Mouse (Mus musculus) ovary, adult 18-20 months (tissue): Measurements from ENCODE around the gene Ttc9b.
"Not testable (repeated sequence)": the region's sequence is repeated elsewhere in the genome, so short reads cannot be mapped to it uniquely, and the experiment has no call there.

ENCODE experiments used
- DNase-seq: peaks from one replicate; pipeline ENCODE4 v3.0.0; 2022; ENCODE audit warnings: low spot score, mixed read lengths

Gene Ttc9b

DNA sequence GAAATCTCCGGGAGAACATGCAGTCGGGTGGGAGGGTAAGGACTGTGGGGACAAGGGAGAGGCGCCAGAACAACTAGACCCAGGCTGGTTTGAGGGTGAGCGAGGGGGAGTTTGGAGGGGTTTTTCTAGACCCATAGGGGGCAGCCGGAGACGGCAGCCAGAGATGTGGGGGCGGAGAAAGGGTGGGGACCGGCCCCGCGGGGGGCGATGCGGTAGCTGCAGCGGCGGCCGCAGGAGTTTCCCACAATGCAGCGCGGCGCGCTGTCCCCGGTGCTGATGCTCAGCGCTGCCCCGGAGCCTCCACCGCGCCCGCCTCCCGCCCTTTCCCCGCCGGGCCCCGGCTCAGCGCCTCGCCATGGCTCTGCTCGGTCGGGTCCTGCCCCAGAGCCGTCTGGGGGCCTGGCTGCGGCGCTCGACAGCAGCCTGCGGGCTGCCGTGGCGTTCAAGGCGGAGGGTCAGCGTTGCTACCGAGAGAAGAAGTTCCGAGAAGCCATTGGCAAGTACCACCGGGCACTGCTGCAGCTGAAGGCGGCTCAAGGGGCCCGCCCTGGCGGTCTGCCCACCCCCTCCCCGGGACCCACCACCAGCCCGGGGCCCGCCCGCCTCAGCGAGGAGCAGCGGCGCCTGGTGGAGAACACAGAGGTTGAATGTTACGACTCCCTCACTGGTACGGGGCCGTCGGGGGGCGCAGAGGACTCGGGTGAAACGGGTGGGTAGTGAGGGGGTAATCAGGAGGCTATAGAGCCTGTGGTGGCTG is at the start of gene Ttc9b:
Ttc9b (plus strand) TSS at position 235 of the 757 bp plus-strand sequence.
- DNase-seq = no peak

- DNase-seq = no peak
Measured at GRCm38 (mm10) chr7:27604661-27605348, 48.9 kb upstream of the Ttc9b start.

GRCm38 (mm10) chr7:27605499-27606285 is 48.0 kb upstream of the Ttc9b start:
- DNase-seq = peak; percentile 39

DNA sequence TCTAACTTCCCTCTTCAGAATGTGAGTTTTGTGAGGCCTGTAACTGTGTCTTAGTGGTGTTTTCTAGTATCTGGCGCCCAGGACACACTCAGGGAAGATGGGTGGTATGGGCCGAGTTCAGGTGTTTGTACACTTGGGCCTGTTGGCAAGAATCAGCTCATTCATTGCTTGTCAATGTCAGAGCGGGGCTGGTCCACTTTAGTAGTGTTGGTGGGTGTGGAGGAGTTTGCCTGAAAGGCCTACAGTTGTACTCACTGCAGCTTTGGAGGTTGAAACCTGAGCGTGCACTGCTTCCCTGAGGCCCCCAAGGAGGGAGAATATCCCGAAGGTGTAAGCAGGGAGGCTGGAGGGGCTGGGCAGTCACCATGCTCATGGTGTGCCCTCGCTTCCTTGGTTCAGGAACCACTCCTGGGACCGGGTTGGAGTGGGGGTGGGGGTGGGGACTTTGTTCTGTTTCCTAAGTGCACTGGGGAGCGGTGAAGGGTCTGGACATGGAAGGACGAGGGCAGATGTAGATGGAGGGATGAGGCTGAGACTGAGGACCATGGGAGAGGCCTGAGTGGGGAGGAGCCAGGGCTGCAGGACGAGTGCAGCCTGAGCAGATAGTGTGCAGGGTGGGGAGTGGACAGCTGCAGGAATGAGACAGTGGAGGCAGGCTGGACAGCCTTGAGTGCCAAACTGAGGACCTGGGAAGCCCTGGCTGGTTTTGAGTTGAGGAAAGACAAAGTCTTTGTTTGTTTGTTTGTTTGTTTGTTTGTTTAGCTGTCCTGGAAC is 47.0 kb upstream of the Ttc9b start:
- no peak for DNase-seq

GRCm38 (mm10) chr7:27607580-27607979 is 46.1 kb upstream of the Ttc9b start:
- DNase-seq = peak; percentile 25

DNA sequence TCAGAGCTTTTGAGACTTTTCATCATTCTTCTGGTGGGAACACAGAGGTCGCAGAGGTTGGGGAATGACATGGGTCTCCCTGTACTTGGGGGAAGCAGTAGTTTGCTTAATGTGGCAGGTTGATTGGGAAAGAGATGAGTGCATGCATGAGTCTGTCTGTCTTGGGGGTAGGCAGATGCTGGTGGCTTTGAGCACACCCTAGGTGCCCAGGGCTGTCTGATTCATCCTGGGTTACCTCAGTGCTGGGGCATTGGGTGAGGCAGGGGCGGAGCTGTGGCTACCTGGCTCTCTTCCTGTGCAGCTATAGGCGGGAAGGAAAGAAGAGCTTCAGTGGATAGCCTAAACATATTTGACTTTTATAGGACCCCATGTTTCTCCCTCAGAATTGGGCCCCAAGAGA is 45.6 kb upstream of the Ttc9b start:
- no peak for DNase-seq

GRCm38 (mm10) chr7:27609285-27609684 is 44.4 kb upstream of the Ttc9b start:
- DNase-seq = peak; percentile 47

GRCm38 (mm10) chr7:27609688-27610087 is 44.0 kb upstream of the Ttc9b start:
- no peak for DNase-seq

- no peak for DNase-seq
Measured at GRCm38 (mm10) chr7:27610370-27610769, 43.3 kb upstream of the Ttc9b start.

DNA sequence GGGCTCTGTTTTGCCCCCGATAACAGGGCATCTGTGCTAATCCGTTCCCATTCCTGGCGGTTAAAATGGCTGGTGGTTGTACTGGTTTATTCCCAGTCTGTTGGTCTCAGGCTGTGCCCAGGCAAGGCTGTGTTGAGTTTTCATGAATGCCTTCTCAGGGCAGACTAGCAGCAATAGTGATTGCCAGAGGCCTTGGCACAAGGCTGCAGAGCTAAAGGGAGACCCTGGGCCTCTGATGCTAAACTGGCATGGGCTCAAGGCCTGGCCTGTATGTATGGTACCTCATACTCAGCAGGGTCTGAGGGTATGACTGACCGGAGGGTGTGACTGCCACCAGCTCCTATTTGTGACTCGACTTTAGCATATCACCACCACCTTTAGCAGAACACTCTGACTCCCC is 42.8 kb upstream of the Ttc9b start:
- no peak for DNase-seq

DNA sequence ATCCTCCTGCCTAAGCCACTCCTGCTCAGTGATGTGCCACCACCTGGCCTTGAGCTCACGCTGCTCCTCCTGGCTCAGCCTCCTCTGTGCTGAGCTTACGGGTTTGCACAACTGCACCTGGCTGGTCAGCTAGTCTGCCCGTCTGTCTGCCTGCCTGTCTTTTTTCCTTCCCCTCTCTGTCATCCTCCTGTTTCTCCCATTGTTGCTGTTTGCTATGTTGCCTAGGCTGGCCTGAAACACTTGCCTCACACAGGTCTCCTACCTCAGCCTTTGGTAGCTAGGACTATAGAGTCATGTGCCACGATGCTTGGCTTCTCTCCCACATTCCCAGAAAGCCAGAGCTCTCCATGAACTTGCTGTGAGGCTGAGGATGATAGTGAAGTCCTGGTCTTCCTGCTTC is 40.8 kb upstream of the Ttc9b start:
- DNase-seq = no peak

DNA sequence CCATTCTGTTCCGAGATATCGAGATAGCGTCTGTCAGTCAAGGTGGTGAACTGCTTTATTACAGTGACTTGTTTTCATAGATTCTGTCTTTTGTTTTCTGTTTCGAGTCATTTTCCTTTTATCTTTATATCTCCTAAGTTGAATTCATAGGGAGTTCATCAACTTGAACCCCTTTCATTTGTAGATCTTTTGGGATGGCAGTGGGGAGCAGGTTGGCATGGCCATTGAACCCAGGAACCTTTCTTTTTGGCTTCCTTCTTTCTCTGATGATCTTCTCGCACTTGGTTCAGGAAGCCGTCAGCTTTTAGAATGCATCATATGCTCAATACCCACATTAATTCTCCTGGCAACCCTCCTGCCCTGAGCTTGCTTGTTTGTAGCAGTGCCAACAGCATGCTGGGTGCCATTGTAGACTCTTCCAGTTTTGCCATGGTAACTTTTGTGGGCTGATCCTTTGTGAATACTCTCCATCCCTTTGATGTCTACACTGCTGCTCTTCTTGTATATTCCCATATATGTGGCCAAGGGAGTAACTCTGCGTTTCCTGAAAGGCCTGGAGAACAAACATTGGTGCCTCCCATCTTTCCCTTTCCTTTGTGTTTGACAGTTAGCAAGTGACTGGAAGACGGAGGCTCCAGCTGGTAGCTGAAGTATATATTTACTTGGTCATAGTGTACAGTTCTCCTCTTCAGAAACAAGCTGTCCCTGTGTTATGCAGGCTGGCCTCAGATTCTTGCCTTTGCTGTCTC is 39.8 kb upstream of the Ttc9b start:
- DNase-seq = no peak

DNA sequence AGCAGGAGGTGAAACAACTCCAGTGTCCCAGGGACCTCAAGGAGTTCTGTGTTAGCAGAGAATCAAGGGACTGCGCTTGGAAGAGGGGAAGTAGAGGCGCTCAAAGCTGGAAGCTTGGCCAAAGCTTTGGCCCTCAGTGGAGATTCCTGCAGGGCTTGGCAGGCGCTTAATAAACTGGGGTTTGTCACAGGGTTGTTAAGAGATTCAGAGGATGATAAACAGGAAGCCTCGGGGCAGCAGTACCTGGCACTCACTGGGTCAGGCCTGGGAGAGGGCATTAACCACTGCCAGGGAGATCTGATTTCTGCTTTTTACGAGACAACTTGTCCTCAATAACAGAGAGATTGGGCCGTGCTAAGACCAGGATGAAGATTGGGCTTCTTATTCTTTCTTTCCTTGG is 32.7 kb upstream of the Ttc9b start:
- DNase-seq = no peak

- no peak for DNase-seq
Measured at GRCm38 (mm10) chr7:27622234-27622633, 31.5 kb upstream of the Ttc9b start.

DNA sequence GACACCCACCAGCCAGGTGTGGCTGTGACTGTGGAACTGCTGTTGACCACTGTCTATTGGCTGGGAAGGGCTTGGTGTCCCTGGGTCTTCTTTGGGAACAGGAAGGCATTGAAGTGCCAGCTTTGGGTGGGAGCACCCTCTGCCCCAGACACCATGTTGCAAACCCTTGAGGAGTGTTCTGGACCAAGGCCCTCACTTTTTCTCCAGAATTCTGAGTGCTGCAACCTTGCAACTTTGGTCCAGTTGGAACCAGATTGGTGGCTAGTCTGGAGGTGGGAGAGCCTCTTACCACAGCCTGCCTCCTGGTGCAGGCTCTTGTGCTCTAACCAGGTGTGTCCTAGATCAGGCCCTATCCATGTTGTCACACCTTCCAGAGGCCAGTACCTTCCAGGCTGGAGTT is 28.7 kb upstream of the Ttc9b start:
- DNase-seq = no peak

GRCm38 (mm10) chr7:27627707-27628106 is 26.0 kb upstream of the Ttc9b start:
- no peak for DNase-seq

DNA sequence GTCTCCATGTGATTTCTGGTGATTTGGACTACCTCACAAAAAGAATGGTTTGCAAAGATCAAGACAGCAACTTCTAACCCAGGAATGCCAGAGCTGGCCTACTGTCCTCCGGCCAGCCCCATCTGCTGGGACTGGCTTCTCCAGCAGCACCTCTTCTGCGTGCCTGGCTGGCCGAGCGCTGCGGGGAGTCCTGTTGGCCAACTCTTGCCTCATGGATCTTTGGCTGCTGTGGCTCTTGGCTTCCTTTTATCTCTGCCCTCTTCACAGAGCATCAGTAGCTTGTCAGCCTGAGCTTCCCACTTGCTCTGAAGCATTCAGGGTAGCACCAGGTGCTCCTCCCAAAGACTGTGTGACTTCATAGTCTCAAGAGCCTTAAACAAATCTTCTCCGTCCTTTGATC is 25.5 kb upstream of the Ttc9b start:
- DNase-seq = no peak

DNA sequence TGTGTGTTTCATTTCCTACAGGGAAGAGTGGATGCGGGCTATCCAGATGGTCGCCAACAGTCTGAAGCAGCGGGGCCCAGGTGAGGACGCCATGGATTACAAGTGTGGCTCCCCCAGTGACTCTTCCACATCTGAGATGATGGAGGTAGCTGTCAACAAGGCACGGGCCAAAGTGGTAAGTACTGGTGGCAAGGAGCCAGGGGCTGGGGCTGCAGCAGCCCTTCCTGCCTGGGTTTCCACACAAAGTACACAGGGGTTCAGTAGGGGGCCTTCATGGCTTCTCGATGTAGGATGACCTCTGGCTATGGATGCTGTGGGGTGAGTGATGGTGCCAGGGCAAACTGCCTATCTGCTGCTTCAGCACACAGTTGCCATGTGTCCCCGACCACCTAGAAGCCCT is 24.9 kb upstream of the Ttc9b start:
- DNase-seq = not testable (repeated sequence)

DNA sequence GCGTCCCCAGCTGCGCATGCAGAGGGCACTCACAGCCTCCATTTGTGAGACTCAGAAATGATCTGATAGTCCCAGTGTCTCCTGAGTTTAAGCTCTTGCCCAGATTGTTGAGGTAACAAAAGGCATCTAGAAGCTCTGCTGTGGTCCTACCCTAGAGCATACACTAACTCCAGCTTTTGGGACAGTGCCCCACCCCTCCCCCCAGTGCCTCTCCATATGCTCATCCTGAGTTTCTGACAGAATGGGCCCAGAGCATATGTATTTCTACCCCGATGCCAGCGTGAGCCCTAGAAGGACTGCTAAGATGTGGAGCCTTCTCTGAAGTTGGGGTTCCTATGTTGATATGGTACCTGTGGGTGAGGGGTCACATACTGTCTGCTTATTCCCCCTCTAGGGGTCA is 22.3 kb upstream of the Ttc9b start:
- DNase-seq = no peak

- DNase-seq = no peak
Measured at GRCm38 (mm10) chr7:27633166-27633565, 20.5 kb upstream of the Ttc9b start.

GRCm38 (mm10) chr7:27634691-27635090 is 19.0 kb upstream of the Ttc9b start:
- no peak for DNase-seq
